8 mouse cellular contexts compared by ENCODE assay signal in genomic region chr9:78107912-78108795, GRCm38 (mm10). TPM values are rescaled to one million over a fixed set of nuclear protein-coding genes. Genes with fewer than 3 reads are reported as not detected.
DNase-seq lines count a peak whose midpoint lies in the region; ATAC-seq and TF ChIP-seq lines count a peak whose summit lies in the region.

No protein-coding gene starts in this region.

- peak; percentile 85 for TF ChIP-seq POLR2A in cortical plate, adult 2 months (IDR thresholded peaks at IDR 0.05; ENCODE audit: extremely low read depth, insufficient read depth, low read length)

- H3K4me1 ChIP-seq in cortical plate, adult 2 months (ENCODE audit: control insufficient read depth, insufficient read depth, low read length): peaks cover 2% of the 10 kb centered on the region; the same call in 1 of the 2 replicates

- peak; percentile 42 for ATAC-seq in inflammation-experienced regulatory T-cells, adult 6 months

- no peak for TF ChIP-seq CTCF in cortical plate, adult 2 months (IDR thresholded peaks at IDR 0.05; ENCODE audit: extremely low read depth, insufficient read depth, low read length)

- intact Hi-C loops in left cerebral cortex, postnatal 25 days (cut with DNase I): no loop called here

- peak; percentile 88 to 93 for DNase-seq in adrenal gland, adult (ENCODE audit: inconsistent age in 2 of 2, low spot score in 1 of 2)
- DNase-seq in gastrocnemius, adult 8-10 months (ENCODE audit: low spot score in 2 of 2): peak; percentile 68 to 86
- DNase-seq in left cerebral cortex, postnatal 25 days (ENCODE audit: low spot score in 2 of 2): peak; percentile 79 to 83
- peak; percentile 84 for DNase-seq in mesoderm, embryonic 11.5 days (ENCODE audit: low read depth, low spot score)
- DNase-seq in right cerebral cortex, postnatal 25 days: peak; percentile 81
- DNase-seq in urinary bladder, postnatal 36 days (ENCODE audit: low spot score in 2 of 2): peak; percentile 68 to 78

- H3K27ac ChIP-seq in cortical plate, adult 2 months (ENCODE audit: insufficient read depth, low read length): peak overlapping the region; percentile 96

- peak overlapping the region; percentile 62 for H3K4me3 ChIP-seq in cortical plate, adult 2 months (ENCODE audit: insufficient read depth, low read length)

RNA-seq across cellular contexts. Expression of gene Fbxo9, which starts 0.7 kb away (rescaled TPM):
- polyA plus RNA-seq in cortical plate, adult 2 months (2012; rRNA removed): 138 and 144 TPM in 2 replicates
- 10 to 100 TPM; 40.0 to 46.6 (median 41.9) TPM for total RNA-seq in gastrocnemius, adult 8-10 months (2022)
- 10 to 100 TPM; 21.0 to 23.3 (median 21.8) TPM for polyA plus RNA-seq in inflammation-experienced regulatory T-cells, adult 6 months (2017; shearing (Covaris generic))
- 100 to 1,000 TPM; 112 to 125 TPM for total RNA-seq in left cerebral cortex, postnatal 25 days (2021)

RNA-seq across cellular contexts. Expression of gene Ick, which starts 0.8 kb away (rescaled TPM):
- polyA plus RNA-seq in cortical plate, adult 2 months (2012; rRNA removed): 18.0 and 19.1 TPM in 2 replicates
- total RNA-seq in gastrocnemius, adult 8-10 months (2022): 1 to 10 TPM; 4.8 to 5.6 (median 5.1) TPM
- 1 to 10 TPM; 4.7 to 8.9 (median 6.9) TPM for polyA plus RNA-seq in inflammation-experienced regulatory T-cells, adult 6 months (2017; shearing (Covaris generic))
- 10 to 100 TPM; 18.7 to 19.8 TPM for total RNA-seq in left cerebral cortex, postnatal 25 days (2021)

RNA-seq across cellular contexts. Expression of gene Gcm1, which starts 56.4 kb away (rescaled TPM):
- not detected in 2 replicates for polyA plus RNA-seq in cortical plate, adult 2 months (2012; rRNA removed)
- total RNA-seq in gastrocnemius, adult 8-10 months (2022): not detected
- not detected for polyA plus RNA-seq in inflammation-experienced regulatory T-cells, adult 6 months (2017; shearing (Covaris generic))
- not detected for total RNA-seq in left cerebral cortex, postnatal 25 days (2021)

Comparison
In these comparisons a context has a peak if more than half of its experiments do, and no peak if none do; other contexts are left out.
1. Peak in every context shown above with its lines: DNase-seq, ATAC-seq, H3K4me3 ChIP-seq and H3K27ac ChIP-seq.